Mouse (Mus musculus) right cerebral cortex, postnatal 14 days (tissue): ENCODE measurements around the gene Pdap1.
"Not testable (repeated sequence)": the region's sequence is repeated elsewhere in the genome, so short reads cannot be mapped to it uniquely, and the experiment has no call there.

Experiments
- DNase-seq: peaks from one replicate; pipeline ENCODE4 v3.0.0; 2022

Pdap1 gene

GRCm38 (mm10) chr5:145118005-145118404, 22.0 kb downstream of the Pdap1 start:
- no peak for DNase-seq

DNA sequence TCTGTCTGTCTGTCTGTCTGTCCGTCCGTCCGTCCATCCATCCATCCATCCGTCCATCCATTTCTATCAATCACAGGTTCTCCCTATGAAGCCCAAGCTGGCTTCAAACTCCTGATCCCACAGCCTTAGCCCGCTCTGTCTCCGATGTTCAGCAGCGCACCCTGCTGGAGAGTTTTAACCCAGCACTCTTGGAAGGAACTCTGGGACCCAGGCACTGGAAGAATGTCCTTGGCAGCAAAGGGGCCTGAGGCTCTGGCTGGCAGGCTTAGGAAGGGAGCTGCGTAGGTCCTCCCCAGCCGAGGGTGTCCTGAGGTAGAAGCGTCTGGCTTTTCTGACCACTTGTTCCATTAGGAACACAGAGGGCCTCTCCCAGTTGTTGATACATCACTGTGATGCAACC, 23.1 kb downstream of the Pdap1 start:
- DNase-seq: peak; percentile 70

- no peak for DNase-seq
These were observed 23.7 kb downstream of the Pdap1 start for GRCm38 (mm10) chr5:145116316-145116715.

- DNase-seq: no peak
These were observed 24.3 kb downstream of the Pdap1 start for GRCm38 (mm10) chr5:145115736-145116135.

DNA sequence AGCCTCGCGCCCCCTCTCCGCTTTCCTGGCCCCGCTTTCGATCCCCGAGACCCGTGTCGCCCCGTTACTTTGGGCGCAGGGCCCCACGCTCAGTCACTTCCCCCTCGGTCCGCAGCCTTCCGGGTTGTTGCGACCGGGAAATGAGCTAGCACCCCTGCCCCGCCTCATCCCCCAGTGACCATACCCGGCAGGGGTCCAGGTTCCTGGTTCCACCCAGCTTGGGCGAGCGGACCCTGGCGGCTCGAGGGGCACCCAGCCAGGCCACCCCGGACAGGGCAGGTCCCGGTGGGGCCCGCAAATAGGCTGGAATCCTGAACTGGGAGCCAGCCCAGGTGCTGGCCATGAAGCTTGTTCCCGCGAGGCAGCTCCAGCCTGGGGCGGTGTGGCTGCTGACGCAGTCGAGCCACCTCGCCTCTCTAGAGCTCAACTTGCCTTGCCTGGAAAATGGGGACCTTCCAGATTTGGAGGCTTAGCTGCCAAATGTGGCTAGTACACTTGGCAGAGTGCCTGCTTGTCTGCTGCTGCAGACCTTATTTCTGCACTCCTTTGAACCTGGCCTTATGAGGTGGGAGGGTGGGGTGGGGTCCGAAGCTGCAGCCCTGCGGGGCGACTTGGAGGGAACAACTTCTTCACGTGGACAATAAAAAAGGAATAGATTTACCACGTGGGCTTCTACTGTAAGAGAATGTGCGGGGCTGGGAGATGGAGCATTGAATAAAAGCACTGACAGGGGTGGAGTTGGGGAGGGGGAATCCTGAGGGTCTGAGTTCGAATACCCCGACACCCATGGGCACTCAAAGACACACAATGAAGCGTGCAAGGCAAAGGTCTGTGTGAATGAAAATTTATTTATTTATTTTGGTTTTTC, 25.2 kb downstream of the Pdap1 start:
- peak; percentile 41 for DNase-seq

DNA sequence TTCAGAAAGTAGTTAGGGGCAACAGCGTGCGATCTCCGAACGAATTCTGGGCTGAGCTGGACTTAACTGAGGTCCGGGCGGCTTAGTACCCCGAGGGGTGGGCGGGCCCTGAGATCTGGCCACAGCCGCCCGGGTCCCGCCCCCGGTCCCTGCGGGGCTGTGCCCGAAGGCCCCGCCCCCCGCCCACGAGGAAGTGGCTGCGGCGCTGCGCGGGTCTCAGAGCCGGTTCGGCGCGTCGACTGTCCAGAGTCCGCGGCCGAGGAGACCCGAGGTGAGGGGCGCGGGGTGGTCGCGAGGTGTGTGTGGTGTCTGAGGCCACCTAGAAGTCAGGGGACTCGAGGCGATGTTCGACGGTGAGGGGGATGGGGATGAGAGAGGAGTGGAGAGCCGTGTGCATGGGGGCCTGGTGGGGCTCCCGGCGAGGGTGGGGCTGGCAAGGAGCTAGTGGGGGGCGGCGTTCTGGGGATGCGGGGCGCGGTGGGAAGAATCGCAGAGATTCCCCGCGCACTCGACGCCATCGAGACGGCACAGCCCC, 25.9 kb downstream of the Pdap1 start, which contains the start of gene Arpc1b:
Gene Arpc1b (plus strand): TSS at position 145 of the 535 bp plus-strand sequence.
- peak; percentile 46 for DNase-seq

DNA sequence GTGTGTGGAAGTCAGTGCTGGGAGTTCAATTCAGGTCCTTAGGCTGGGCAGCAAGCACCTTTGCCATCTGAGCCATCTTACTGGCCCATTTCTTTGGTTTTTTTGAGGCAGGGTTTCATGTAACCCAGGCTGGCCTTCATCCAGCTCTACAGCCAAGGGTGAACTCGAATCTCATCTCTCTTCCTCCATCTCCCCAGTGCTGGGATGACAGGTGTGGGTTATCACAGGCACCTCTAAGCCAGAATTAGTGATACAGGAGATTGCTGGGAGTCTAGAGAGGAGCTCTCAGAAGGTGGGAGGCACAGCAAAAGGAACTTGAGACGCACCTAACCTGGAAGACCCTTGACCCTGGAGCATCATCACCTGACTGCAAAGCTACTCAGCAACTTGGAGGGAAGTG, 26.6 kb downstream of the Pdap1 start:
- DNase-seq: no peak

DNA sequence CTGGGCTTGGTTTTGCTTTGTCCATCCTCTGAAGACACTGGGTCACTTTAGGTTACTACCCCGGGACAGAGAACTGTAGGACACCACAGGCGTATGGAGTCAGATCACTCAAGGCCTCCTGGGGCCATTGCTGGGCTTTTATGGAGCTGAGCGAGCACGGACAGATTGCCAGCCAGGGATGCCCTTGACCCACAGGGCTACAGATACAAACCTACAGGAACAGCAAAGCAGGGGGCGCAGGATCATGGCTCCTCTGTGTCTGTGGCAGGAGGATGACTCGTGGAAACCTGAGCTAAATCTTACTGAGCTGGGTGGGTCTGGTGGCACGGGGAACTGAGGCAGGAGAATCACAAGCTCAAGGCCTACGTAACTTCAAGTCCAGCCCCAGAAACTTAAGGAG, 27.5 kb downstream of the Pdap1 start:
- no peak for DNase-seq

DNA sequence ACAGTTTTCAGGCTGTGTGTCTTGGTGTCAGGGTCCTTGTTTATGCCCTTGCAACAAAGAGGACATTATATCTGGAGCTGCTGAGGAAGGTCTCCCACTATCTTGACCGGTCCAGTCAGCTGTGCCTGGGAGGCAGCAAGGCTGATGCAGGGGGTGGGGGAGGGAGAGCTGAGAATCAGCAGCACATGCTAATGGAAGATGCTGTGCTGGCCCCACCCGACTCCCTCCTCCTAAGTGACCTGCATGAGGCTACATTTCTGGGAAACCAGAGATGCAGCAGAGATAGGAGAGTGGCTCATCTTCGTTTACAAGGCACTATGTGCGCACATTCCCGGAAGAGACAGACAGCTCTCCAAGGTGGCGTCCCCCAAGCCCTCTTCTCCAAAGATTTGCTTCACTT, 29.6 kb downstream of the Pdap1 start:
- DNase-seq: no peak

- no peak for DNase-seq
These were observed 34.3 kb downstream of the Pdap1 start for GRCm38 (mm10) chr5:145105694-145106275.

- no peak for DNase-seq
These were observed 35.7 kb downstream of the Pdap1 start for GRCm38 (mm10) chr5:145104328-145104727.

DNA sequence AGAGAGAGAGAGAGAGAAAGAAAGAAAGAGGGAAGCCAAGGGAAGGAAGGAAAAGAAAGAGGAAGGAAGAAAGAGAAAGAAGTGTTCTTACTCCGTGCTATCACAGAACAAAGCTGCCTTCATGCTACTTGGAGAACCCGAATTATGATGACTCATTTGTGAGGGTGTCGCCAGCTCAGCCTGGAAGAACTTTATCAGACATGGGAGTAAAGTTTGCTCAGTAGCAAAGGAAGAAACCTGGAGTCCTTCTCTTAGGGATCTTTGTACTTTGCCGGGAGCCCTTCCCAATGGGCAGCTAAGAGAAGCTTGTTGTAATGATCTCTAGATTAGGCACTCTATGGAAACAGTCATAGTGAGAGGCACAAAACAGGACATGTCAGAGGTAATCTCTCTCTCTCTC, 37.3 kb downstream of the Pdap1 start:
- no peak for DNase-seq

- DNase-seq: not testable (repeated sequence)
These were observed 38.6 kb downstream of the Pdap1 start for GRCm38 (mm10) chr5:145101451-145101850.

DNA sequence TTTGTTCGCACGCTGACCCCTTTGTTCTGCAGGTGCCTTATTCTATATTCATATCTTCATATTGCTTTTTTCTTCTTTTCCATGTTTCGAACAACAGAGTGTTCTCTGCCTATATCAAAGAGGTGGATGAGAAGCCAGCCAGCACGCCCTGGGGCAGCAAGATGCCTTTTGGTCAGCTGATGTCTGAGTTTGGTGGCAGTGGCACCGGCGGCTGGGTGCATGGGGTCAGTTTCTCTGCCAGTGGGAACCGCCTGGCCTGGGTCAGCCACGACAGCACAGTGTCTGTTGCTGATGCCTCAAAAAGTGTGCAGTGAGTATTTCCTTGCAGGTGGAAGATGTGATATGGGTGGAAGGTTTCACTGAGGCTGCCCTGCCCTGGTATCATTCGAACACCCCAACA, 39.1 kb downstream of the Pdap1 start:
- no peak for DNase-seq

- DNase-seq: no peak
These were observed 41.7 kb downstream of the Pdap1 start for GRCm38 (mm10) chr5:145098340-145098821.

- no peak for DNase-seq
These were observed 43.8 kb downstream of the Pdap1 start for GRCm38 (mm10) chr5:145096195-145096594.

DNA sequence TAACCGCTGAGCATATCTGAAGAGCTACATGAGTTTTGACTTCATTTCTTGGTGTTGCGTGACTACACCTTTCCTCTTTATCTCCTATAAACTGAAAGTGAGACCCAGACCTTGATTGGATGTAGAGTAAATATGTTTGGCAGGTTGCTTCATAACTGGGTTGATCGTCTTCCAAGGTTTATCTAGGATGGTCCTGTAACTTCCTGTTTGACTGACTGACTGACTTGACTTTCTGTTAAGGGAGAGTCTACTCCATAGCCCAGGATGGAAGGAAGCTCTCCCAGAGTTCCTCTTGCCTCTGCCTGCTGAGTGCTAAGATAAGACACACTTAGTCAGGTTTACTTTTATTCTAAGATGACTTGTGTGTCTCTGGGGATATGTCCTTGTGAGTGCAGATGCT, 50.2 kb downstream of the Pdap1 start:
- no peak for DNase-seq

GRCm38 (mm10) chr5:145088186-145088585, 51.9 kb downstream of the Pdap1 start:
- no peak for DNase-seq

DNA sequence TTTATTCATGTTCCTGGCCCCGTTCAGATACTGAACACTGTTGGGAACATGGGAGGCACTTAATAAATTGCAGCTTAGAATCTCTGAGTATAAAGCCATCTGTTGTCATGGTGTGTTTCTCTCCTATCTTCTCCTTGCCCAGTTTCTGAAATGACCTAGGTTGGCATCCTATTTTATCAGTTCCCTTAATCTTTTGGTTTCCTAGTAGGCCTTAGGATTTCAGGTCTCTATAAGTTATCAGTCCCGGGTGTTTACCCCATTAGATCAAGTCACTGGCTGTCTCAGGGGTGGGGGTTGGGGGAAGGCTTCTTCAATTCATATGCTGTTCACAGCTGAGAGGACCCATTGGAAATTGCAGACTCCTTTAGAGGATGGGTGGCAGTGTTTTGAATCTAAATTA, 55.2 kb downstream of the Pdap1 start:
- DNase-seq: no peak

GRCm38 (mm10) chr5:145083632-145084451, 56.2 kb downstream of the Pdap1 start, which contains the start of the genes Arpc1a and Kpna7:
Gene Arpc1a (plus strand): TSS chr5:145083830.
Gene Kpna7 (minus strand): TSS chr5:145084030.
- DNase-seq: peak; percentile 92

DNA sequence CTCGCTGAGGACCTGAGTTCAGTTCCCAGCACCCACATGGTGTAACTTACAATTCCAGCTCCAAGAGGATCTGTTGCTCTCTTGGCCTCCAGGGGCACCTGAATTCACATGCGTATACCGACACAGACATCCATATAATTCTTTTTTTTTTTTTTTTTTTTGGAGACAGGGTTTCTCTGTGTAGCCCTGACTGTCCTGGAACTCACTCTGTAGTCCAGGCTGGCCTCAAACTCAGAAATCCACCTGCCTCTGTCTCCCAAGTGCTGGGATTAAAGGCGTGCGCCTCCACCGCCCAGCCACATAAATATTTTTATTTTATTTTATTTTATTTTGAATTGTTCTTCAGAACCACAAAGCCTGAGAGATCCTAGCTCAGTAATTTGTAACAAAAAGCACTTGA, 56.8 kb downstream of the Pdap1 start:
- DNase-seq: not testable (repeated sequence)

- DNase-seq: no peak
These were observed 58.0 kb downstream of the Pdap1 start for GRCm38 (mm10) chr5:145081866-145082613.
